Mouse (Mus musculus): ENCODE measurements around the gene Olfr493.

DNA sequence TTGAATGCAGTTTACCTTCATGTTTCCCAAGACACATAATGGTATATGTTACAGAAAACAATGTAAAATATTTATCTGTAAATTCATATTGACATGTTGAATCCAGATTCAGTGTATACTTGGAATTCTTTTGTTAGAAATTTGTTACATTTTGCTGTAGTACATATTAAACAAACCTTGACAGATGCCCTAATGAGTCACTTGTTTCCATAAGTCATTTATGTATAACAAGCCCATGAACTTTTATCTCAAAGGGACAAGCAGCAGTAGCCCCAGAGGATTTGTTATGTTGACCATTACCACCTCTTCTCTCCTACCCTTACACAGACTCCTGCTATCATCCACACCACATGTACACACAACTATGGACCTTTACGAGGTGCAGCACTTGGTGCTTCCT is 33.6 kb downstream of the Olfr493 start, which contains the start of gene Olfr491:
- TF ChIP-seq CTCF (IDR thresholded peaks at IDR 0.05; ENCODE audit: low read depth, low read length) = no peak
- no peak for TF ChIP-seq POLR2A (IDR thresholded peaks at IDR 0.05; ENCODE audit: extremely low read depth, insufficient read depth, low read length)
